Mouse (Mus musculus): ENCODE measurements around the gene Gm49333.

Gene Gm49333

GRCm38 (mm10) chr16:20693111-20693701 is 81.8 kb downstream of the Gm49333 start, which contains the start of gene Fam131a:
Gene Fam131a, plus strand, starts transcription at chr16:20693241.
- CTCF ChIA-PET, result interaction anchor here (0.5 to 1.4 kb wide), 8 partner anchors 9 to 205 kb away, joined by 3 to 6 read pairs (median 4); partner anchors contain the start of gene Clcn2 (in 1 of the 4)
- POLR2A ChIA-PET, result interaction anchor here (0.6 to 14.3 kb wide), 27 partner anchors 9 to 1558 kb away, joined by 3 to 298 read pairs (median 4); partner anchors contain the start of genes Clcn2 (in 1 of the 4), Dvl3 (in 1 of the 4), Eif2b5 (in 1 of the 4) and Polr2h (in 1 of the 4)

GRCm38 (mm10) chr16:20694781-20695180 is 83.4 kb downstream of the Gm49333 start:
- POLR2A ChIA-PET, result interaction anchor here in 2 of 4 experiments (1.0 to 14.3 kb wide), 6 partner anchors 10 to 197 kb away, joined by 4 to 298 read pairs (median 8); partner anchors contain the start of genes Clcn2 (in 1 of the 2), Dvl3 (in 1 of the 2), Eif2b5 (in 1 of the 2) and Polr2h (in 1 of the 2)
- CTCF ChIA-PET, result no interaction called here

Data from embryonic stem cell, embryonic (primary cell).